Mouse (Mus musculus): ENCODE measurements around the gene Nos2.

The Nos2 gene

DNA sequence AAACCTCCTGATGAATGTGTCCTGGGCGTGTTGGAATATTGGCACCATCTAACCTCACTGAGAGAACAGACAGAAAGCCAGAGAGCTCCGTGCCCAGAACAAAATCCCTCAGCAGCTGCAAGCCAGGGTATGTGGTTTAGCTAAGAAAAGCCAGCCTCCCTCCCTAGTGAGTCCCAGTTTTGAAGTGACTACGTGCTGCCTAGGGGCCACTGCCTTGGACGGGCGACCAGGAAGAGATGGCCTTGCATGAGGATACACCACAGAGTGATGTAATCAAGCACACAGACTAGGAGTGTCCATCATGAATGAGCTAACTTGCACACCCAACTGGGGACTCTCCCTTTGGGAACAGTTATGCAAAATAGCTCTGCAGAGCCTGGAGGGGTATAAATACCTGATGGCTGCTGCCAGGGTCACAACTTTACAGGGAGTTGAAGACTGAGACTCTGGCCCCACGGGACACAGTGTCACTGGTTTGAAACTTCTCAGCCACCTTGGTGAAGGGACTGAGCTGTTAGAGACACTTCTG is at the start of gene Nos2:
Nos2 (plus strand) TSS at position 377 of the 529 bp plus-strand sequence.
- no peak for DNase-seq (ENCODE audit: low spot score in 2 of 2)

DNA sequence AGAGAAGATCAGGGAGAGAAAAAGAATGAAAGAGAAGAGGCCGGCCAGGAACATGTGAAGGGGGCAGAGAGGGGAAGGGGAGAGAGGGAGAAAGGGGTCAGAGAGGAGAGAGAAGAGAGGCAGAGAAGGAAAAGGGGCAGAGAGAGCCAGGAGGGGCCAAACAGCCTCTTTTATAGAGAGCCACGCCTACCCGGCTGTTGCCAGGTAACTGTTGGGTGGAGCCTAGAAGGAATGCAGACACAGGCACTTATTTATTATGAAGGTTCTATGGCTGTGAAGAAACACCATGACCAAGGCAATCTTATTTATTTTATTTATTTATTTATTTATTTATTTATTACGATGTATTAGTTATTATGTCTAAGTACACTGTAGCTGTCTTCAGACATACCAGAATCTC is 49.7 kb upstream of the Nos2 start:
- DNase-seq (ENCODE audit: low spot score in 2 of 2), result no peak

DNA sequence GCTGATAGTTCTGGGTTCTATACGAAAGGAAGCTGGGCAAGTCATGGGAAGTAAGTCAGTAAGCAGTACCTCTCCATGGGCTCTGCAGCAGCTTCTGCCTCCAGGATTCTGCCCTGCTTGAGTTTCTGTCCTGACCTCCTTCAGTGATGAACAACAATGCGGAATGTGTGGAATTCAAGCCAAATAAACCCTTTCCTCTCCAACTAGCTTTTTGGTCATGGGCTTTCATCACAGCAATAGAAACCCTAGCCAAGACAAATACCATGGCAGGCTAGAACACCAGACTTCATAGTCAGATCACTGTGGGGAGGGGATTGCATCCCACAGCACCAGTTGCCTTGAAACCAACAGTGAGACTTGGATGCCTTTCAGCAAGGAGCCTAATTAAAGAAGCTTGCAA is 47.8 kb upstream of the Nos2 start:
- DNase-seq (ENCODE audit: low spot score in 2 of 2), result no peak

DNA sequence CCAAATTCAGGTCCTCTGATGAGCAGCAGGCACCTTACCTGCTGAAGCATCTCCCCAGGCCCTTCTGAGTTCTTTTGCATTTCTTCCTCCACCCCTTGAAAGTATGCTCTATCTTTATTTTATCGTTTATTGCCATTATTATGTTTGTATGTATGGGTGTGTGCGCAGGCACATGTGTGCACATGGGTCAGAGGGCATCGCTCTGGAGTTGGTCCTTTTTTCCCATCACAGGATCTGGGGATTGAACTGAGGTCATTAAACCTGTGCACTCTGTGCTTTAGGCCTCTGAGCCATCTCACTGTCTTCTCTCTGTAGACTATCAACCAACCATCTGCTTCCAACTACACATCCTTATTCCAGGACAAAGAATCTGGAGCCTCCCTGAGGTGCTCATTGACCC is 40.9 kb upstream of the Nos2 start:
- no peak for DNase-seq (ENCODE audit: low spot score in 2 of 2)

DNA sequence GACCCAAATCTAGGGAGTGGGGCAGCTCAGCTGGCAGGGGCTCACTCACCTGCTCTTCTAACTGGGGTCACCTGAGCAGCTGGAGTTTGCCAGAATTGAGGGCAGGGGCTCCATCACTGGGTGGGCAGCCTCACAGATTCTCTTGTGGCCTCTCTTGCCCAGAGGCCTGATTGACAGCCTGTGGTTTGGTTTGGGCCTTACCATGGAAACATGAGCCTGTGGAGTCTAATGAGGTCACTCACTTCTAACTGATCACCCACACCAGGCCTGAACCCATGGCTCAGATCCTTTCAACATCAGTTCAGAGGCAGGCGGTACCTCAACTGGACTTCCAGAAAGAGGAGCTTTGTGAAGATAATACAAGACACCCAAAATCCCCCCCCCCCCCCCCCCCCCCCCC is 33.9 kb upstream of the Nos2 start:
- no peak for DNase-seq (ENCODE audit: low spot score in 2 of 2)

DNA sequence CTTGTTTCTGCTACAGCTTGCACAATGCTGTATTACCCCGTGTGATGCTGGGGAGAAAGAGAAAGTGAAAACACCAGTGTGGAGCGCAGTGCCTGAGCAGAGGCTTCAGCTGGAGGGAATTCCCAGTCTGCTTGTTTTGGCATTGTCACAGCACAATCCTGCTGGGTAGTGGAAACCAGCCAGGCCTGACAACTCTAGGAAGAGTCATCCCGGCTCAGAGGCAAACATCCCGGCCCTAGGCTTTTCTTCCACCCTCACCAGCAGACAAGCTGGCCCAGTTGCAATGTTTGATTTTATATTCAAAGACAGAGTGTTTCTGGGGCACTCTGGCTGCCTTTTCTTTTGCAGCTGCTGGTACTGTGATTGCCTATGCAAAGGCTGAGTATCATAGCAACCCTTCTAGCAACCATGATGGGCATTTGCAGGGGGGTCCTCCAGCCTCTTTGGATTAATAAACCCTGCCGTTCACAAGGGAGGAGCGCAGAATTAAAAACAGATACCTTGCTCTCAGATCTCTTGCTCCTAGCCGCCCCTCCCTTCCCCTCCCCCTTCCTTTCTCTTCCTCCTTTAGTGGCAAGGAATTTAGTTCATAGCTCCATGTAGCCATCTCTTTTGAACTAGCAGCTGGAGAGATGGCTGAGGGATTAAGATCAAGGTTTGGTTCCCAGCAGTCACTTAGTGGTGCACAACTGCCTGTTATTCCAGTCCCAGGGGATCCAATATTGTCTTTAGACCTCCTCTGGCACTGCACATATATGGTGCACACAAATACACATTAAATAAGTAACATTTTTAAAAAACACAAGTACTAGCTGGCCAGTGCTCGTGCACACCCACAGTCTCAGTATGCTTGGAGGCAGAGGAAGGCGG is 33.2 kb upstream of the Nos2 start:
- DNase-seq (ENCODE audit: low spot score in 2 of 2), result peak; percentile 31 to 37

DNA sequence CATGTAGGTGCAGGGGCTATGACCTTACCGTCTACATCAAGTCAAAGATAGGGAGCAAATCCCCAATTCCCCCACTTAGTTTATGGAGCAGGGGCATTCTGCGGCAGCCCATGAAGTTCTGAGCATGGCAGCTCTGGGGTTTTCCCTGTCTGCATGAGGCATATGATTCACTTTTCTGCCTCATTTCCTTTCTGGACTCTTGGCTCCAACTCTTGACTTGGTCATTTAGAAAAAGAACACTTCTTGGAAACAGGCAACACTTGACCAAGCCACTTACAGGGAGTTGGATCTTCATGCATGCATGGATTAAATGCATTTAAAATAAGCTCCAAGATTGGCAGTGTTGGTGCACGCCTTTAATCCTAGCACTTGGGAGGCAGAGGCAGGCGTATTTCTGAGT is 31.4 kb upstream of the Nos2 start:
- DNase-seq (ENCODE audit: low spot score in 2 of 2), result no peak

DNA sequence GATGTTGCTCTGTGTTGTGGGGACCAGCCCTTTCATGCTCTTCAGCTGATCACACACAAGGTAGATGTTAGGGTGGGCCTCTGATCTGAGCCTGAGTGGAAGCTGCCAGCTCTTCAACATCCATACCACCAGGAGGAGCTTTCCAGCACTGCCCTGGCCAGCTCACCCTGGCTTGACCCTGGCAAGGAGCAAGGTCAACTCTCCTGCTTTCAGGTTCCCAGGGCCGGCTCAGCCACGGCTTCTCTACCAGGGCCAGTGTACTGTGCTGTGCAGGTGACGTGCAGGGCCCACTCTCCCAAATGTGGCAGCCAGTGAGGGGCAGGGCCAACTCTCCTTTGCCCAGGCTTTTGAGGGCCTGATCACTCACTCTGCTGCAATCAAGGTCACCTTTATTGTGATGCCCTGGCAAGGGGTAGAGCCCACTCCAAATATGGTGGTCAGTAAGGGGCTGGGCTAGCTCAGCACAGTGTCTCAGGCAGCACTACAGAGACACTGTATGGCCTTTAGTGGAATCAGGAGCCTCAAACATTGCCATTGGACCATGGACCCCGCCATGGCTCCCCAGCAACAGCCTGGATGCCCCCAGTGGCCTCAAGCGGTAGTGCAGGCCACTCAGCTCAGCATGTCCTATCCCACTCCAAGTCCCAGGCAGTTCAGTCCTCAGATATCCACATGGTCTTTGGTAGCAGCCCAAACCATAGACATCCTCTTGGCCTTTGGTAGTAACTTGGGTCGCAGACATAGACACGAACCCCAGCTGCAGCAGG is 24.0 kb upstream of the Nos2 start:
- DNase-seq (ENCODE audit: low spot score in 2 of 2), result peak in 1 of 2 experiments; percentile 4

DNA sequence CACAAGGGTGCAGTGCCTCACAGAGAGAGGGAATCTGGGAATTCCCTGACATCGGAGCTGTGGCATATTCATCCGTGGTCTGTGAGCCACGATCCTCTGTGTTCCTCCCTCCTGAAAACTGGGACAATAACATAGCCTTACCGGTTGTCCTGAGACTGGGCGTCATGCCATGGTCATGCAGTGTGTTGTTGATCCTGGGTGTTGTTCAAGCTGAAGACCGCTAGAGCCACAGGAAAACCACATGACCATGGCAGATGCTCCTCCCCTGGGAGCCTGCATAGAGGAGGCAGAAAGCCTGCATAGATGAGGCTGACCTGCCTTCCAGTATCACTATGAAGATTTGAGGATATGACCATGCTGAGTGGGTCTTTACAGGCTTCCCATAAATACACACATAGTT is 5.1 kb upstream of the Nos2 start:
- DNase-seq (ENCODE audit: low spot score in 2 of 2), result no peak

DNA sequence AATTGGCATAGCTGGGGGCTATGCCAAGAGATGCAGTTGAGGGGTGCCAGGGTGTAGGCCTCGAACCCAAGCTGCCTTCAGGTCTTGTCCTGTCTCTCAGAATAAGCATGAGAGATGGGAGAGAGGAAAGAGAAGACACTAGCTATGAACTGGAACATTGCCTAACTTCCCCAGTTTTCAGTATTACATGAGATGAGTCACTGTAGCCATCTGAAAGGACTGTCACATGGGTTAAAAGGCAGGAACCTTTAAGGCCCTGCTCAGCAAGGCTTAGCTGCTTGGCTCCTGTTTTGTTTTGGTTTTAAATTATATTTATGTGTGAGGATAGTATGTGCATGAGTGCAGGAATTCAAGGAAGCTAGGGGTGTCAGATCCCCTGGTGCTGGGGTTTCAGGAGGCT is 4.2 kb upstream of the Nos2 start:
- DNase-seq (ENCODE audit: low spot score in 2 of 2), result no peak

DNA sequence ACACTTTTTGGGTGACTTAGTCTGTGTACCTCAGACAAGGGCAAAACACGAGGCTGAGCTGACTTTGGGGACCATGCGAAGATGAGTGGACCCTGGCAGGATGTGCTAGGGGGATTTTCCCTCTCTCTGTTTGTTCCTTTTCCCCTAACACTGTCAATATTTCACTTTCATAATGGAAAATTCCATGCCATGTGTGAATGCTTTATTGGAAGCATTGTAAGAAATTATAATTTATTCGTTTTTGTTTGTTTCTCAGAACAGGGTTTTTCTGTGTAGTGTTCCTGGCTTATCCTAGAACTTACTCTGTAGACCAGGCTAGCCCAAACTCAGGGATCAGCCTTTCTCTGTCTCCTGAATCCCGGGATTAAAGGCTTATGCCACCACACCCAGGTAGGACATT is 842 bp upstream of the Nos2 start:
- DNase-seq (ENCODE audit: low spot score in 2 of 2), result no peak

DNA sequence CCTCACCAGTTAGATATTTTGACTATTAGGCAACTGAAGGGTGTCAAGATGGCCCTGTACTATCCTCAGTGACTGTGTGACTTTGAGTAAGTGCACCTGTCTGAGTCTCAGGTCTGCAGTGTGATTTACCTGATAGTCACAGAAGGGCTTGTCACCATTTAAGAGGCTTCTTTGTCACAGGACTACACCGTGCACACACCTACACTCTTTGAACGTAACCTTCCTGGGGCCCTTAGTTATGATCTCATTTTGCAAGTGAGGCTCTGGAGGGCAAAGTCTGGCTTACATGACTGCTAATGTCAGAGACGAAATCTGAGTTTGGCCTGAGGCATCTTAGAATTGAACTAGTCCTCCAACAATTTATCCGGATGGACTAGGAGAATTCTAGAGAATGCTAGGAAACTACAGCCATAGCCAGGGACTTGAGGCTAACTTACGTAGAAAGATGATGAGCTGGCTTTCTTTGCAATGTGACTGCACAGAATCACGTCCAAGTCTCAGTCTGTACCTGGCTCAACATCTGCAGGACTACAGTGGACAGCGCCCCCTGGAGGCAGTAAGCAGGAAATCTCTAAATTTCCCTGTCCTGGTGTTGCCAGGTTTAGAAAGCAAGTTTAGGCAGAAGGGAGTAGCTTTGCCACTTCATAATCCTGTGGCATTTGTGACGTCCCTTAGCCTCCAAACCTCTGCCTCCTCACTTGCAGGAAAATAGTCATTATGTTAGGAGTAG is 2.3 kb downstream of the Nos2 start:
- DNase-seq (ENCODE audit: low spot score in 2 of 2), result no peak

DNA sequence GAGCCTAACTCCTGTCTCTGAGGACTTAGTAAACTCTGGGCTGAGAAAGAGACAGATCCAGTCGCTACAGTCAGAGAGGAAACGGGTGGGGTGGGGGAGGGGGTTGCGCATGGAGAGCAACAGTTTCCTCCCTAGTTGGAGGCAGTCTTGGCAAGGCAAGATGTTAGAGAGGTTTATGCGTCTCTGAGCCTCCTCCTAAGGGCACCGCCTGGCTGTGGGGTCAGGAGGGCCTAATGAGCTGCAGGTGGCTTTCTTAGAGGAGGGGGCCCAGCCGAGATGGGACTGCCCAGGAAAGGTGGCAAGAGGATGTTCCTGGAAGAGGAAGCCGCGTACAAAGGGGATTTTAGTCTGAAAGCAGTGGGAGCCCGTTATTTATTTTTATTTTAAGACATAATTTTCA is 3.5 kb downstream of the Nos2 start:
- DNase-seq (ENCODE audit: low spot score in 2 of 2), result no peak

DNA sequence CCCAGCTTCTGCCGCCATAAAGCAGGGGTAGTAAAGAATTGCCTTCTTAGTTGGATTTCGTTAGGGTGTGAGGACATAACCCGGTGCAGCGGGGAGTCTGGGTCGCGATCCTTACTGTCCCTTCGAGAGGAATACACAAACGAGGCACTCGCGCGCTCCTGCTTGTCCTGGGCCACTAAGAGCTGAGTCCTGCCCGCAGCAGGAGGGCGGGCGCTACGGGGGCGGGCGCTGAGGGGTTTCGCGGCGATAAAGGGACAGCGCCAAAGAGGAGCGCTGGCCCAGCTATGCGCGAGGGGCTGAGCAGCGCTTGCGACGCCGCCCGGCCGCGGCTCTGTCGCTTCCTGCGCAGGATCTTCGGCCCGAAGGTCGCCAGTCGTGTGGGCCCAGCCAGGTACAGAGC is 4.3 kb downstream of the Nos2 start:
- DNase-seq (ENCODE audit: low spot score in 2 of 2), result no peak

DNA sequence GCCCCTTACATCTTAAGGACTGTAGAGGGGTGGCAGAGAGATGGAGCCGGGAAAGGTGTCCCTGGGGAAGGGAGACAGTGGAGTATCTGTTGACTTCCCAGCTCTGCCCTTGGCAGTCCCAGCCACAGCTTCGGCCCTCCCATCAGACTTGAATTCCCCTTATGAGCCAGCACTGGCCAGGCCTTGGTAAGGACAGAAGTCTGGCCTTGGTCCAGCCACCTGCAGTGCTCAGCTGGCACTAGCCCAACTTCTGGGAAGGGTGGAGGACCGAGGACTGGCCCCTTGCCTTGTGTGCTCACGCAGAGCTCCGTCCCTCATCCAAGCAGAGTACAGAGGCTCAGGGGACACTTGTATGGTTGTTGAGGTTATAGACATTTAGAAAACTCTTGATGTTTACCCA is 8.8 kb downstream of the Nos2 start:
- no peak for DNase-seq (ENCODE audit: low spot score in 2 of 2)

DNA sequence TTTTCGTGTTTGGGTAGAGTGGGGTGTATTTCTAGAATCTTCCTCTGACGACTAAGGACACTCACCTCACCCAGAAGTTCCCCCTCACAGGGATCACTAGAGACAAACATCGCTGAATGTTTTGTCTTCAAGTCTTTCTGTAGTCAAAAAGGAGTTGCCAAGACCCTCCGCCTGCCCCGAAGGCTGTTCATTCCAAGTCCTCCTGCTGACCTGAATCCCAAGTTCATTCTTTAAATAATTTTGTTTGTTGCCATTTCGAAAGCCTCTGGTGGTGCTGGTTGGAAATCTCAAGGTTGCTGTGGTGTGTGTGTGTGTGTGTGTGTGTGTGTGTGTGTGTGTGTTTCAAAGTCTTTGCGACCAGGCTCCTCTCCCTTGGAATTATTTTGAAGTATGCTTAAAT is 13.7 kb downstream of the Nos2 start:
- DNase-seq (ENCODE audit: low spot score in 2 of 2), result no peak

DNA sequence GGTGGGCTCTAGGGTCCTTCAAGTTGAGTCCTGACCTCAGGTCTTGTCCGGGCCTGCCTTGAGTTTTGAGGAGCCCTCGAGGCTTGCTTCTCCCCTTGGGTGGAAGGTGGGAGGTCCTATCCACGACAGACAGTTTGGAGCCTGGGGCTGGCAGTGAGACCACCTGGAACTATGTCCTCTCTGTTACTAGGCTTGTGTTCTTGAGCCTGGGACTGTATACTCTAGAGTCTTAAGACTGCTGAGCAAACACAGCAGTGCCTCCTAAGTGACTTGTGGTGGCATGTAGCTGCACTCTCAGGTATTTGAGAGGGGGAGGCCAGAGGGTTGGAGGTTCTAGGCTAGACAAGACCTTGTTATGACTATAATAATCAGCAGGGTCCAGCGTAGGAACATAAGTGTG is 14.1 kb downstream of the Nos2 start:
- DNase-seq (ENCODE audit: low spot score in 2 of 2), result no peak

DNA sequence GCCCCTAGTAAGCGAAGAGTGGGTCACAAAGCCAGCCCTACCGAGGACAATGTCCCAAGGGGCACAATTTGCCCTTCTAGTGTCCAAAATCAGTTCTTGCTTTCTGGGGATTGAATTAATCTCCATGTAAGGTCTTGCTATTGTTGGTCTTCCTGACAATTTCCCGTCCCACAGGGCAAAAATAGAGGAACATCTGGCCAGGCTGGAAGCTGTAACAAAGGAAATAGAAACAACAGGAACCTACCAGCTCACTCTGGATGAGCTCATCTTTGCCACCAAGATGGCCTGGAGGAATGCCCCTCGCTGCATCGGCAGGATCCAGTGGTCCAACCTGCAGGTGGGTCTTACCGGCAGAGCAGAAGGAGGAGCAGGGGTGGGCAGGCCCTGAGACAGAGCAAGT is 14.6 kb downstream of the Nos2 start:
- no peak for DNase-seq (ENCODE audit: low spot score in 2 of 2)

DNA sequence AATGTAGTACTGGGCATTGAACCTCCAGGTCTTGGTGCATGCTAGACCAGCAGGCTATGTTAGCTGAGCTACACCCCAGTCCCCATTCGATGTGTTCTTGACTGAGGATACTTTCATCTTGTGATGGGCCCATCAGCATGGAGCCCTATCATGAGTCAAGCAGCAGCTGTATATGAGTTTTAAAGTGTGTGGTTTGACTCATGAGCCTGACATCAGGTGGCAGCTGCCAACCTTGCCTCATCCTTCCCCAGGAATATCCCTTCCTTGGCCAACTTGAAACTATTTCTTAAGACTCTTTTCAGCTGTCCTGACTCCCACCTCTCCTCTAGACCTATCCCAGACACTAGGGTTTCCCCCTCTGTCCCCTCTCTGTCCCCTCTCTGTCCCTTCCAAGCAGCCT is 22.5 kb downstream of the Nos2 start:
- no peak for DNase-seq (ENCODE audit: low spot score in 2 of 2)

DNA sequence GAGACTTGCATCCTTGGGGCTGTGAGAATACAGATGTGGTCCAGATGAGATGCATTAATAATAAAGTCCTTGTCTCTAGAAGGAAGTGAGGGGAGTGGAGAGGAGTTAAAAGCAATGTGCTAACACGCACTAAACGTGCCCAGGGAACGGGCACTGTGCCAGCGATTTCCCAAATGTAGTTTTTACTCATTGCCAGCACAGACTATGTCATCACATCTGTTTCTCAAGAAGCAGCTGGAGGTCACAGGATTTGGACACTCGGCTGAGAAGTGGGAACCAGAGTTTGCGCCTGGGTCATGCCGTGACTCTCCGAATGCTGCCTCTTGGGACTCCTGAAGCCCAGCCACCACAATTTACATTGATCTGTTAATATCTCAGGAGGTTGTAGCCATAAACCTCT is 29.8 kb downstream of the Nos2 start:
- DNase-seq (ENCODE audit: low spot score in 2 of 2), result no peak

DNA sequence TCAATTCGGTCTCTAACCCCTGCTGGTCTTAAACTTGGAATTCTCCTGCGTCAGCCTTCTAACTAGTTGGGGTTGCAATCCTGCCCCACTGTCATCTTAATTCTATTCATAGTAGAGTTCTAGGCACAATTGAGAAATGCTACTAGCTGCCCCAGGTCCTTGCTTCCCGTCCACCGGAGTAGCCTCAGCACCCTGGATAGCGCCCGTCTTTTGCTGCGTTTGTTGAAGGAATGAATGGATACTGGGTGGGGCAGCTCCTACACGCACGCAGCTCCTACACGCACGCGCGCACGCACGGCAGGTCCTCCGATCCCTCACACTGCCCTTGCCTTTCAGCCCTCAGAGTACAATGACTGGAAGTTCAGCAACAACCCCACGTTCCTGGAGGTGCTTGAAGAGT is 31.9 kb downstream of the Nos2 start:
- DNase-seq (ENCODE audit: low spot score in 2 of 2), result no peak

DNA sequence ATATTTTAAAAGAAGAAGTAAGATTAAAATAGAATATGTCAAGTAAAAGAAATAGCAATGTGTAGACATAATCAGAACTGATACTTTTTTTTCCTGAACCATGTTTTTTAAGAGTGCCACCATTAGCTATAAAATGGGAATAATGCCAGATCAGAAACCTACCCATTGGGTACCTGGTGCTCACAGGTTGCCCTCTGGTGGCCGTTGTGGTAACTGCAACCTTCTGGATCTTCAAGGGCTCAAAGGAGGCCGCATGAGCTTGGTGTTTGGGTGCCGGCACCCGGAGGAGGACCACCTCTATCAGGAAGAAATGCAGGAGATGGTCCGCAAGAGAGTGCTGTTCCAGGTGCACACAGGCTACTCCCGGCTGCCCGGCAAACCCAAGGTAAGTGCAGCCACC is 35.7 kb downstream of the Nos2 start:
- peak; percentile 38 to 57 for DNase-seq (ENCODE audit: low spot score in 2 of 2)
